Mouse (Mus musculus) E14TG2a.4 (cell line): ENCODE results near the gene Micu1.

Experiments used
- H3K27me3 ChIP-seq: 2 replicates; pipeline ENCODE4 v1.6.1; 2014; ENCODE audit warnings: low read length, control low read depth; ENCODE audit not compliant: insufficient read depth
- H3K36me3 ChIP-seq: 2 replicates; pipeline ENCODE4 v1.6.1; 2014; ENCODE audit warnings: low read length, control low read depth; ENCODE audit not compliant: insufficient read depth
- H3K4me1 ChIP-seq: replicated peaks from 2 replicates; pipeline ENCODE4 v1.6.1; 2014; ENCODE audit warnings: low read depth, low read length, control low read depth
- H3K4me3 ChIP-seq: replicated peaks from 2 replicates; pipeline ENCODE4 v1.5.1; 2014; ENCODE audit warnings: mild to moderate bottlenecking, low read length
- H3K9me3 ChIP-seq: 2 replicates; pipeline ENCODE4 v1.6.1; 2014; ENCODE audit warnings: low read length, control low read depth
- CTCF ChIP-seq: conservative IDR thresholded peaks from 2 replicates; pipeline ENCODE4 v1.5.1; 2014; ENCODE audit warnings: low read length
- NANOG ChIP-seq: IDR thresholded peaks from 2 replicates; pipeline ENCODE4 v1.6.1; 2014; ENCODE audit warnings: borderline replicate concordance, low read length, mixed read lengths
- POU5F1 ChIP-seq: IDR thresholded peaks from 2 replicates; pipeline ENCODE4 v1.6.1; 2014; ENCODE audit warnings: low read length, borderline replicate concordance

Micu1 gene

DNA sequence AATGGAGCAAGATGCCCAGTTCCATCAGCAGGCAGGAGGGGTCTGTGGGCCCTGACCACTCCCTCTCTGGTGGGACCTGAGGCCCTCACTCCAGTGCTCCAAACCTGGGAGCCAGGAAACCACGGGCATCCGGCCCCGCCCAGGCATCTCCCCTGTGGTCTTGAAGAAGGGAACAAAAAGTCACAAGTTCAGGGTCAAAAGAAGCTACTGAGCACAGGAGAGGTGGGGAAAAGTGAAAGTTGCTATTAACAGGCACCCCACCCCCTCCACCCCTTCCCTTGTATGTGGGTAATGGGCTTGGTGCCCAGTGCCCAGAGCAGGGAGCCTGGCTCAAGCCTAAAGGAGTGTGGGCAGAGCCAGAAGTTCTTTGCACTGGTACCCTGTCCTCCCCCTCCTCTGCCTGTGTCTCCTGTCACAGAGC, 194.6 kb downstream of the Micu1 start:
- Histone ChIP-seq H3K36me3 (peaks cover 65% of the 10 kb centered on the region), H3K9me3 (no peaks in the 10 kb centered on the region), H3K4me1 (peaks cover 96% of the 10 kb centered on the region), H3K27me3 (no peaks in the 10 kb centered on the region), H3K4me3 (peak overlapping the region; percentile 10; the same call in 1 of the 2 replicates)
- TF ChIP-seq POU5F1 (no peak), NANOG (no peak), CTCF (no peak)

DNA sequence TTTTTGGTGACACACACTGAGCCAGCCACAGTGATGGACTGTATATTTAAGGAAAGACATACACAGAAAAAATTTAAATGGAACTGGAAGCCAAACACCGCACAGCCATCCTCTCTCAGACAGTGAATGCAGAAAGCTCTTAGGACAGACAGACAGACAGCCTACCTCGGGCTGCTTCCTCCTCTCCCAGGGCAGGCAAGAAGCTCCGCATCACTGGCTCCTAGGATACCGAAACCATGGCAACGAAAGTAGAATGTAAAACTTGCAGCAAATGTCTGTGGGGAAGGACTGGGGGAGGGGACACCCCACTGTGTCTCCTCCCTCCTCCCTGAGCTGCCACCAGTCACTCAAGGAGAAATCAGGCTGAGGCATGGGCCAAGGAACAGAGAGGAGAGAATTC, 195.2 kb downstream of the Micu1 start:
- TF ChIP-seq NANOG (no peak), POU5F1 (no peak), CTCF (no peak)
- Histone ChIP-seq H3K4me1 (peaks cover 96% of the 10 kb centered on the region), H3K36me3 (peaks cover 59% of the 10 kb centered on the region), H3K27me3 (no peaks in the 10 kb centered on the region), H3K9me3 (no peaks in the 10 kb centered on the region), H3K4me3 (peak overlapping the region; percentile 10; the same call in 1 of the 2 replicates)

GRCm38 (mm10) chr10:59898180-59898778, 196.0 kb downstream of the Micu1 start:
- no peaks in the 10 kb centered on the region for H3K9me3 ChIP-seq
- H3K27me3 ChIP-seq: no peaks in the 10 kb centered on the region
- peaks cover 96% of the 10 kb centered on the region for H3K4me1 ChIP-seq
- H3K4me3 ChIP-seq: peak overlapping the region; percentile 21
- peaks cover 51% of the 10 kb centered on the region for H3K36me3 ChIP-seq
- TF ChIP-seq POU5F1 (no peak), CTCF (no peak), NANOG (no peak)

DNA sequence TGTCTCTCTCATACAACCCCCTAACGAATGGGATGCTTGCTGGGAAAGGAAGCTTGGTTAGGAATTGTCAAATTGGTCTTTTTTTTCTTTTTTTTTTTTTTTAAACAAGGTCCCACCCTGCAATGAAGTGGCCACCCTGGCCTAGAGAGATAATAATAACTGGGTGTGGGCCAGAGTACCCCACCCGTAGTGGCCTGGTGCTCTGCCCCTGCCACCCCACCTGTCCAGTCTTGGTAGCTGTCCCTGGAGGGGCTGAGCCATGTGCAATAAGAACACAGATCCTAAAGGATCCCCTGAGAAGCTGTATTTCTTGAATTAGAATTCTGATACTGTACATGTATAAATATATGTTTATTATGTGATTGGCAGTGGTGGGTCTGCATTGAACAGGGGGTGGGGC, 196.7 kb downstream of the Micu1 start:
- peaks cover 96% of the 10 kb centered on the region for H3K4me1 ChIP-seq
- H3K9me3 ChIP-seq: no peaks in the 10 kb centered on the region
- H3K27me3 ChIP-seq: peaks cover 5% of the 10 kb centered on the region; the same call in 1 of the 2 replicates
- peak overlapping the region; percentile 60 for H3K4me3 ChIP-seq
- H3K36me3 ChIP-seq: peaks cover 45% of the 10 kb centered on the region
- TF ChIP-seq CTCF (no peak), NANOG (no peak), POU5F1 (no peak)

DNA sequence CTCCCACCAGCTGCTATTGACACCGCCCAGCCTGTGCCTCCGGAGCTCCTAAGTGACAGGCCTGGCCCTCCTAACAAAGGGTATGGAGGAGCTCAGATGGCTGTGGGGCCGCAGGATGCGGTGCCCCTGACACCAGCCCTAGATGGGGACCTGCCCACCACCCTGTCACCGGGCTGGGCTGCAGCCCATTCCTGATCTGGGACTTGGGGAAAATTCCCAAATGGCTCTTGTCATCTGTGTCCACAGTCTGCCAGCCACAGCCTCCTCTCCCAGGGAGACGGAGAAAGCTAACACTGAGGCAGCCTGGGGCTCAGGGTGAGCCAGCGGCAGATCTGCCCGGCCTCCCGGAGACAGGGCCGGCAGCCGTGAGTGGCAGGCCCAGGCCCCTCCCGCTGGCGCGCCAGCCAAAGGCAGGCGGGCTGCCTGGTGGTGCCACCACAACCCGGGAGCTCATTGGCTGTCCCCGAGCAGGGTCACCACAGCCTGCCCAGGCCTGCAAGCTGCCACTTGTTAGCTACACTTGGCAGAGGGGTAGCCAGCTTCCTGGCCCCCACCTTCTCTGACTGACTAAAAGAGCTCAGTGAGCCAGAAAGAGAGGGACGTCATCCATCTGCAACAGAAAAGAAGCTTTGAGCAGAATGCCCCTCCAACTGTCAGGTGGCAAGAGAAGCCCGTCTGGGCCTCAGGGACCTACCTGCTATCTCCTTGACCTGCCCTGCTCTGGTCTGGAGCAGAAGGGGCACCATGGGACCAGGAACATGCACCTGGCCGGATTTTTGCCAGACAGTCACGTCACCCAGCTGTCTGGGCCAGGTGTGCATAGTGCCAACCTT, 197.3 kb downstream of the Micu1 start:
- peaks cover 91% of the 10 kb centered on the region for H3K4me1 ChIP-seq
- peaks cover 39% of the 10 kb centered on the region for H3K36me3 ChIP-seq
- no peak for TF ChIP-seq NANOG
- TF ChIP-seq CTCF: no peak
- no peak for TF ChIP-seq POU5F1
- peaks cover 5% of the 10 kb centered on the region; the same call in 1 of the 2 replicates for H3K27me3 ChIP-seq
- H3K4me3 ChIP-seq: peak overlapping the region; percentile 60
- no peaks in the 10 kb centered on the region for H3K9me3 ChIP-seq

GRCm38 (mm10) chr10:59900174-59900435, 197.8 kb downstream of the Micu1 start:
- Histone ChIP-seq H3K9me3 (no peaks in the 10 kb centered on the region), H3K36me3 (peaks cover 33% of the 10 kb centered on the region), H3K4me1 (peaks cover 85% of the 10 kb centered on the region), H3K4me3 (peak overlapping the region; percentile 60), H3K27me3 (peaks cover 5% of the 10 kb centered on the region; the same call in 1 of the 2 replicates)
- TF ChIP-seq CTCF: no peak
- no peak for TF ChIP-seq NANOG
- no peak for TF ChIP-seq POU5F1

- Histone ChIP-seq H3K9me3 (no peaks in the 10 kb centered on the region), H3K36me3 (peaks cover 25% of the 10 kb centered on the region), H3K27me3 (peaks cover 5% of the 10 kb centered on the region; the same call in 1 of the 2 replicates), H3K4me1 (peaks cover 84% of the 10 kb centered on the region), H3K4me3 (no peak overlapping the region)
- TF ChIP-seq POU5F1: no peak
These were observed 198.7 kb downstream of the Micu1 start for GRCm38 (mm10) chr10:59900939-59901338.

DNA sequence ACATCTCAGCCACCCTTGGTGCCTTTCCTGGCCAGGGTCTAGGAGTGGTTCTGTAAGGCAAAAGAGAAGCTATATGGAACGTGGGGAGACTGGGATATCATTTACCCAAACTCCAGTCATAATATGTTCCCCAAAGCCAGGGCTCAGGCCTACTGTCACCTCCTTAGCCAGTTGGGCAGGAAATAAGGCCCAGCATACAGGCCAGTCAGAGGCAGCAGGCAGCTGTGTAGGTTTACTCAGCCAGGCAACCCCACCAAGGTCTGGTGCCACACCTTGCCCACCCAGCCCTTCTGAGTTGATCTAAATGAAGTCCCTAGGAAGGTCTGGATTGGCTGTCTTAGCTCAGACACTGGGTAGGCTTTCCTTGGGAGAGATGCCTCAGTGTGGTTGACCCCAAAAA, 199.2 kb downstream of the Micu1 start:
- peaks cover 80% of the 10 kb centered on the region for H3K4me1 ChIP-seq
- TF ChIP-seq CTCF: no peak
- no peak for TF ChIP-seq NANOG
- H3K27me3 ChIP-seq: peaks cover 5% of the 10 kb centered on the region; the same call in 1 of the 2 replicates
- no peaks in the 10 kb centered on the region for H3K9me3 ChIP-seq
- H3K36me3 ChIP-seq: peaks cover 20% of the 10 kb centered on the region
- H3K4me3 ChIP-seq: 0 out of 2 replicates have a peak overlapping the region, but pooled peaks have one; percentile 43
